Mouse (Mus musculus) gastrocnemius, adult 2 months (tissue): ENCODE results near the gene Ercc6l2. TPM values are rescaled to one million over a fixed set of nuclear protein-coding genes. Genes with fewer than 3 reads are reported as not detected.
A peak's percentile ranks its signal among the peaks of the same experiment; 100 is the strongest.

Experiments
- DNase-seq: peaks from one replicate; pipeline ENCODE4 v3.0.0; 2022
- H3K27ac ChIP-seq: fragments of 200-600 bp; 2 replicates; pipeline ENCODE4 v1.8.1; 2022; ENCODE audit warnings: mild to moderate bottlenecking
- H3K4me3 ChIP-seq: fragments of 200-600 bp; 2 replicates; pipeline ENCODE4 v1.8.1; 2022; ENCODE audit warnings: mild to moderate bottlenecking, moderate library complexity
- CTCF ChIP-seq: fragments of 200-600 bp; IDR thresholded peaks from 2 replicates; pipeline ENCODE4 v1.8.1; 2022; ENCODE audit warnings: antibody characterized with exemption, mild to moderate bottlenecking, moderate library complexity
- intact Hi-C: fragments of 180-260 bp; cut with DNase I; formaldehyde crosslinking; loops from one replicate; pipeline ENCODE4 v1.15.1; 2025
- total RNA-seq, 2 experiments: library from RNA; stranded (reverse); gene quantifications; 2 replicates each; pipeline ENCODE4 v1.2.3; 2021

The Ercc6l2 gene
- total RNA-seq, 2 experiments from 2014 or later: 19.4 to 20.2 TPM

GRCm38 (mm10) chr13:63901303-63901713 is 86.3 kb downstream of the Ercc6l2 start:
- peak; percentile 57 for DNase-seq
- intact Hi-C loops: no loop called here
- peak overlapping the region; percentile 60 for H3K27ac ChIP-seq

GRCm38 (mm10) chr13:63901714-63902597 is 86.9 kb downstream of the Ercc6l2 start:
- DNase-seq: peak; percentile 57
- intact Hi-C loops: no loop called here
- H3K4me3 ChIP-seq: peak overlapping the region; percentile 69
- TF ChIP-seq CTCF: no peak
- H3K27ac ChIP-seq: peak overlapping the region; percentile 60

More at GRCm38 (mm10) chr13:63901303-63901713, 86.3 kb downstream of the Ercc6l2 start:
- peak overlapping the region; percentile 69 for H3K4me3 ChIP-seq
- TF ChIP-seq CTCF: peak; percentile 47

GRCm38 (mm10) chr13:63906516-63906915 is 91.5 kb downstream of the Ercc6l2 start:
- intact Hi-C loops: no loop called here
- no peak overlapping the region for H3K4me3 ChIP-seq
- no peak for TF ChIP-seq CTCF
- DNase-seq: peak; percentile 74
- no peak overlapping the region for H3K27ac ChIP-seq

GRCm38 (mm10) chr13:63907437-63907836 is 92.4 kb downstream of the Ercc6l2 start:
- H3K27ac ChIP-seq: no peak overlapping the region
- no peak overlapping the region for H3K4me3 ChIP-seq
- intact Hi-C loops: no loop called here
- DNase-seq: no peak
- no peak for TF ChIP-seq CTCF

- no peak for DNase-seq
- Histone ChIP-seq H3K27ac (no peak overlapping the region), H3K4me3 (no peak overlapping the region)
- no peak for TF ChIP-seq CTCF
- intact Hi-C loops: no loop called here
Observed at GRCm38 (mm10) chr13:63910141-63910804, 95.2 kb downstream of the Ercc6l2 start.

GRCm38 (mm10) chr13:63911617-63912016 is 96.6 kb downstream of the Ercc6l2 start:
- intact Hi-C loops: no loop called here
- Histone ChIP-seq H3K4me3 (no peak overlapping the region), H3K27ac (no peak overlapping the region)
- DNase-seq: no peak
- no peak for TF ChIP-seq CTCF

GRCm38 (mm10) chr13:63913136-63913535 is 98.1 kb downstream of the Ercc6l2 start:
- H3K4me3 ChIP-seq: no peak overlapping the region
- intact Hi-C loops: no loop called here

GRCm38 (mm10) chr13:63915176-63915575 is 100.1 kb downstream of the Ercc6l2 start:
- intact Hi-C loops: no loop called here

More at GRCm38 (mm10) chr13:63913136-63913535, 98.1 kb downstream of the Ercc6l2 start:
- no peak for TF ChIP-seq CTCF
- no peak for DNase-seq
- H3K27ac ChIP-seq: no peak overlapping the region

GRCm38 (mm10) chr13:63915684-63916083 is 100.6 kb downstream of the Ercc6l2 start:
- H3K4me3 ChIP-seq: no peak overlapping the region
- no peak overlapping the region for H3K27ac ChIP-seq
- intact Hi-C loops: no loop called here
- no peak for DNase-seq
- no peak for TF ChIP-seq CTCF

More at GRCm38 (mm10) chr13:63915176-63915575, 100.1 kb downstream of the Ercc6l2 start:
- TF ChIP-seq CTCF: no peak
- Histone ChIP-seq H3K4me3 (no peak overlapping the region), H3K27ac (no peak overlapping the region)
- DNase-seq: no peak

GRCm38 (mm10) chr13:63916568-63916967 is 101.5 kb downstream of the Ercc6l2 start:
- Histone ChIP-seq H3K27ac (no peak overlapping the region), H3K4me3 (no peak overlapping the region)
- intact Hi-C loops: no loop called here
- no peak for DNase-seq
- TF ChIP-seq CTCF: no peak

- intact Hi-C loops: no loop called here
- peak overlapping the region; percentile 9 for H3K27ac ChIP-seq
- DNase-seq: peak; percentile 83
- no peak for TF ChIP-seq CTCF
- H3K4me3 ChIP-seq: peak overlapping the region; percentile 16
Observed at GRCm38 (mm10) chr13:63917198-63917767, 102.2 kb downstream of the Ercc6l2 start.

- H3K27ac ChIP-seq: peak overlapping the region; percentile 58; the same call in 1 of the 2 replicates
- peak; percentile 37 for DNase-seq
- peak overlapping the region; percentile 28 for H3K4me3 ChIP-seq
- no peak for TF ChIP-seq CTCF
- intact Hi-C loops: no loop called here
Observed at GRCm38 (mm10) chr13:63917776-63918621, 103.0 kb downstream of the Ercc6l2 start.
